Mouse (Mus musculus): Measurements from ENCODE around the gene Lpcat2b.

DNA sequence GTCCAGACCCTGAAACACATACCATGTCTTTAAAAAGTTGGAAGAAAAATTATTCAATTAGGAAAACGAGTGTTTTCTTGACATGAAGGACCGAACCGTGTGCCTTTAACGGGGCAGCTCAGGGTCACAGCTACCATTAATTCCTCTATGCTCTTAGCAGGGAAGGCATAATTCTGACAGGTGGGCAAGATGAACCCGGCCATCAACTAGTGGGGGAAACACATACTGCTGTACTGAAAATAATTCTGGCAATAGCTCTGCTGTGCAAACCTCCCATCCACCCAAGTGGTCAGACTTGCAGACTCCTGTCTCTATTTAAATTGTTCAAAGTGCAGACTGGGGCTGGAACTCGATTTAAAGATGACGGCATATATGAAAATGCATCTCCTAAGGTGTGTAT lies 7.0 kb downstream of the Lpcat2b start:
- TF ChIP-seq CTCF (IDR thresholded peaks at IDR 0.05; ENCODE audit: low read depth, low read length) (no peak), GATA1 (IDR thresholded peaks at IDR 0.05; ENCODE audit: borderline replicate concordance, low read length) (no peak), POLR2AphosphoS5 (IDR thresholded peaks at IDR 0.05; ENCODE audit: insufficient replicate concordance, low read depth, low read length) (no peak)

All from G1E (cell line).